Mouse (Mus musculus) cerebellum, adult 9-10 months (tissue): ENCODE data around the gene Scd2.
"Not testable (repeated sequence)": the region's sequence is repeated elsewhere in the genome, so short reads cannot be mapped to it uniquely, and the experiment has no call there.

ENCODE experiments used
- DNase-seq: peaks from one replicate; pipeline ENCODE4 v3.0.0; 2022

The Scd2 gene

GRCm38 (mm10) chr19:44297862-44298261 is 4.4 kb downstream of the Scd2 start:
- DNase-seq, result peak; percentile 59

- no peak for DNase-seq
Measured at GRCm38 (mm10) chr19:44299078-44299477, 5.6 kb downstream of the Scd2 start.

- no peak for DNase-seq
Measured at GRCm38 (mm10) chr19:44299902-44300301, 6.4 kb downstream of the Scd2 start.

GRCm38 (mm10) chr19:44300520-44300919 is 7.0 kb downstream of the Scd2 start:
- no peak for DNase-seq

- DNase-seq, result no peak
Measured at GRCm38 (mm10) chr19:44301176-44301575, 7.7 kb downstream of the Scd2 start.

GRCm38 (mm10) chr19:44301671-44302305 is 8.3 kb downstream of the Scd2 start:
- no peak for DNase-seq

- DNase-seq, result no peak
Measured at GRCm38 (mm10) chr19:44302901-44303300, 9.4 kb downstream of the Scd2 start.

GRCm38 (mm10) chr19:44303502-44303901 is 10.0 kb downstream of the Scd2 start:
- peak; percentile 25 for DNase-seq

- DNase-seq, result peak; percentile 7
Measured at GRCm38 (mm10) chr19:44304419-44304818, 10.9 kb downstream of the Scd2 start.

GRCm38 (mm10) chr19:44304851-44305510 is 11.5 kb downstream of the Scd2 start:
- DNase-seq, result peak; percentile 12

- DNase-seq, result no peak
Measured at GRCm38 (mm10) chr19:44305701-44306100, 12.2 kb downstream of the Scd2 start.

- peak; percentile 13 for DNase-seq
Measured at GRCm38 (mm10) chr19:44306171-44306570, 12.7 kb downstream of the Scd2 start.

GRCm38 (mm10) chr19:44307101-44307914 is 13.8 kb downstream of the Scd2 start:
- DNase-seq, result peak; percentile 11

GRCm38 (mm10) chr19:44307915-44308470 is 14.5 kb downstream of the Scd2 start:
- DNase-seq, result no peak

GRCm38 (mm10) chr19:44308611-44309246 is 15.3 kb downstream of the Scd2 start:
- no peak for DNase-seq

- peak; percentile 13 for DNase-seq
Measured at GRCm38 (mm10) chr19:44309351-44310154, 16.1 kb downstream of the Scd2 start.

- DNase-seq, result not testable (repeated sequence)
Measured at GRCm38 (mm10) chr19:44310155-44310575, 16.7 kb downstream of the Scd2 start.

- DNase-seq, result no peak
Measured at GRCm38 (mm10) chr19:44310814-44311213, 17.3 kb downstream of the Scd2 start.

- DNase-seq, result peak; percentile 20
Measured at GRCm38 (mm10) chr19:44311306-44312006, 18.0 kb downstream of the Scd2 start.

- DNase-seq, result peak; percentile 57
Measured at GRCm38 (mm10) chr19:44312007-44312360, 18.5 kb downstream of the Scd2 start.

- DNase-seq, result peak; percentile 41
Measured at GRCm38 (mm10) chr19:44313066-44313465, 19.6 kb downstream of the Scd2 start.
